Mouse (Mus musculus) heart, adult 2 months (tissue): ENCODE measurements around the gene Efna5. TPM values are rescaled to one million over a fixed set of nuclear protein-coding genes. Genes with fewer than 3 reads are reported as not detected.

ENCODE experiments used
- DNase-seq, 2 experiments: peaks; one replicate each; pipeline ENCODE4 v3.0.0; 2021
- H3K27ac ChIP-seq: fragments of 200-600 bp; 2 replicates; pipeline ENCODE4 v1.8.1; 2022
- H3K27me3 ChIP-seq: fragments of 200-500 bp; 2 replicates; pipeline ENCODE4 v1.6.1; 2012; ENCODE audit warnings: mild to moderate bottlenecking, low read length, inconsistent platforms, mixed read lengths; ENCODE audit not compliant: control insufficient read depth, insufficient read depth
- H3K36me3 ChIP-seq: fragments of 200-500 bp; 2 replicates; pipeline ENCODE4 v1.6.1; 2012; ENCODE audit warnings: low read length, inconsistent platforms; ENCODE audit not compliant: control insufficient read depth, insufficient read depth
- H3K4me1 ChIP-seq: fragments of 200-500 bp; 2 replicates; pipeline ENCODE4 v1.6.1; 2011; ENCODE audit warnings: low read length; ENCODE audit not compliant: control insufficient read depth, insufficient read depth
- H3K4me3 ChIP-seq: fragments of 200-600 bp; 2 replicates; pipeline ENCODE4 v1.8.1; 2022
- H3K79me2 ChIP-seq: fragments of 200-500 bp; replicated peaks from 2 replicates; pipeline ENCODE4 v1.6.1; 2012; ENCODE audit warnings: mild to moderate bottlenecking, inconsistent platforms, low read length, moderate library complexity, mixed read lengths; ENCODE audit not compliant: control insufficient read depth, insufficient read depth
- H3K9ac ChIP-seq: fragments of 200-500 bp; 2 replicates; pipeline ENCODE4 v1.6.1; 2012; ENCODE audit warnings: low read depth, mild to moderate bottlenecking, control low read depth, inconsistent platforms, low read length, mixed read lengths
- CTCF ChIP-seq: fragments of 200-600 bp; IDR thresholded peaks from 2 replicates; pipeline ENCODE4 v1.8.1; 2022; ENCODE audit warnings: antibody characterized with exemption, mild to moderate bottlenecking, moderate library complexity
- EP300 ChIP-seq: fragments of 200-500 bp; IDR thresholded peaks from 2 replicates; pipeline ENCODE4 v1.6.1; 2011; ENCODE audit warnings: low read depth, low read length, control low read depth; ENCODE audit not compliant: insufficient read depth
- POLR2A ChIP-seq: fragments of 200-500 bp; IDR thresholded peaks from 2 replicates; pipeline ENCODE4 v1.6.1; 2011; ENCODE audit warnings: mild to moderate bottlenecking, low read depth, low read length, control low read depth; ENCODE audit not compliant: insufficient read depth
- WGBS: fragments of 180-500 bp; shearing (Covaris S2); methylation state at CpG from one replicate; pipeline ENCODE4 v1.1.7; 2018; 5-methylcytosine and 5-hydroxymethylcytosine counted together
- intact Hi-C: fragments of 180-260 bp; cut with DNase I; formaldehyde crosslinking; loops from one replicate; pipeline ENCODE4 v1.15.1; 2025
- polyA plus RNA-seq: library from polyadenylated mRNA; depleted of rRNA; stranded (reverse); fragments of >200 nt; gene quantifications from 2 replicates; pipeline ENCODE4 v1.2.3, GENCODE M21; 2012
- total RNA-seq, 2 experiments: library from RNA; stranded (reverse); gene quantifications; 2 replicates each; pipeline ENCODE4 v1.2.3; 2021

Gene Efna5
- total and polyA plus RNA-seq, 3 experiments = 3.9 to 24.0 (median 17.5) TPM

DNA sequence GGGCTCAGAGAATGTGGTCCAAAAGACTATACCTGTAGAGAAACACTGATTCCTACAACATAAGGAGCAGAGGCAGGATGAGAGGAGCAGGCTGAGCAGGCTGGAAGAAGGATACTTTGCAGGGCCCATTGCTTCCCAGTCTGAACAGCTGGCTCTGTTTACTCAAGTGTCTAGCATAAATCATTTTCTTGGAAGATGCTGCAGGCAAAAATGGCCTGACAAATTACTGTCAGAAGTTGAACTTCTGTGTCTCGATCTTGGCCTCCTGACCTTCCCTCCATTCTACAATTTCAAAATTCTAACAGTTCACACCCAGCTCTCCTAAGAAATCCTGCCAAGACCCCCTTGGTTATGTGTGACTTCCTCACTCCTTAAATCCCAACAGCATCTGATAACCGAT, 105.1 kb downstream of the Efna5 start:
- TF ChIP-seq POLR2A (no peak), EP300 (no peak), CTCF (no peak)
- H3K4me1 ChIP-seq = no peaks in the 10 kb centered on the region; the same call in none of the 2 replicates
- intact Hi-C loops = no loop called here
- no peak overlapping the region for H3K4me3 ChIP-seq
- DNase-seq = no peak
- H3K79me2 ChIP-seq = no peaks in the 10 kb centered on the region
- H3K27ac ChIP-seq = no peak overlapping the region
- no peaks in the 10 kb centered on the region for H3K27me3 ChIP-seq
- WGBS = 68% methylated on average over 2 of the region's 2 CpGs
- H3K9ac ChIP-seq = no peak overlapping the region
- H3K36me3 ChIP-seq = no peaks in the 10 kb centered on the region

GRCm38 (mm10) chr17:62775401-62775800, 105.7 kb downstream of the Efna5 start:
- DNase-seq = no peak
- no peaks in the 10 kb centered on the region for H3K36me3 ChIP-seq
- 80% methylated on average over 5 of the region's 5 CpGs for WGBS
- TF ChIP-seq CTCF (no peak), EP300 (no peak), POLR2A (no peak)
- no peaks in the 10 kb centered on the region for H3K79me2 ChIP-seq
- H3K9ac ChIP-seq = no peak overlapping the region
- no peak overlapping the region for H3K27ac ChIP-seq
- intact Hi-C loops = no loop called here
- no peaks in the 10 kb centered on the region; the same call in none of the 2 replicates for H3K4me1 ChIP-seq
- no peaks in the 10 kb centered on the region for H3K27me3 ChIP-seq
- no peak overlapping the region for H3K4me3 ChIP-seq

DNA sequence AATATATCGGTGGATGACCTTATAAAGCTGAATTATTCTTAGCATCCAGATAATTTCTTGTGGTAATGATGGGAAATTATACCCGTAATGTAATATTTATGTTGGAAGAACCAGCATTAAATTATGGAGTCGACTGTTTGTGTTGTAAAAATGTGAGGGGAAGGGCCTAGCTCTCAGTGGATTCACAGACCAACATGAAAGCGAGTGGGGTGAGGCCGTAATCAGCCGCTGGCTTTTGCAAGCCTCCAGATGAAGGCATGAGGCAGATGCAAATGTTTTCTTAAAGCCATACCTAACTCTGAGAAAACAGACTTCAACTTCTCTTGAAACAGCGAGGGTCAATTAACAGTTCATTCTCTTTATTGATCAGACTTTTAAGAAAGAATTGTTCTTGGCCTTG, 106.4 kb downstream of the Efna5 start:
- Histone ChIP-seq H3K9ac (no peak overlapping the region), H3K27me3 (no peaks in the 10 kb centered on the region), H3K4me3 (no peak overlapping the region), H3K27ac (no peak overlapping the region), H3K36me3 (no peaks in the 10 kb centered on the region), H3K79me2 (no peaks in the 10 kb centered on the region), H3K4me1 (no peaks in the 10 kb centered on the region; the same call in none of the 2 replicates)
- WGBS = 87% methylated on average over 7 of the region's 7 CpGs
- intact Hi-C loops = no loop called here
- no peak for TF ChIP-seq POLR2A
- no peak for TF ChIP-seq CTCF
- no peak for TF ChIP-seq EP300
- DNase-seq = no peak

- no peak for DNase-seq
- no peaks in the 10 kb centered on the region for H3K36me3 ChIP-seq
- H3K27ac ChIP-seq = no peak overlapping the region
- H3K4me3 ChIP-seq = no peak overlapping the region
- no peaks in the 10 kb centered on the region for H3K4me1 ChIP-seq
- TF ChIP-seq CTCF = no peak
- no peak for TF ChIP-seq POLR2A
- TF ChIP-seq EP300 = no peak
- H3K9ac ChIP-seq = no peak overlapping the region
- intact Hi-C loops = no loop called here
- no peaks in the 10 kb centered on the region for H3K79me2 ChIP-seq
- 84% methylated on average over 4 of the region's 4 CpGs for WGBS
- no peaks in the 10 kb centered on the region for H3K27me3 ChIP-seq
These were observed 114.4 kb downstream of the Efna5 start for GRCm38 (mm10) chr17:62766705-62767104.

DNA sequence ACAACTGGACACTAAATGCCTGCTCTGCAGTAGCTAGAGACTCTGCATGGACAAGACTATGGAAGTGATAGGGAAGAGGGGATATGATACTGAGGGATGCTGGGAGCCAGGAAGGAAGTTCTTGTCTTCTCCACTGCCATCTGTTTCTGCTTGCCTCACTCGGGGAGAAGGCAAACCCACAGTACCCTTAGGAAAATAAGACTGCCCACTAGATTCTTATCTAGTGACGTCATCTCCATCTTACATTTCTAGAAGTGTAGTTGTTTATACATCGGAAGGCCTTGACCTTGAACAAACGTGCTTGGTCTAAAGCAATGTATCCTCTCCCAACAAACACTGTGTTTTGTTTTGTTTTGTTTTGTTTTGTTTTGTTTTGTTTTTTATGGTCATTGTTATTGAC, 116.0 kb downstream of the Efna5 start:
- no peak overlapping the region for H3K9ac ChIP-seq
- no peak overlapping the region for H3K27ac ChIP-seq
- DNase-seq = no peak
- TF ChIP-seq POLR2A = no peak
- no peak for TF ChIP-seq EP300
- no peak for TF ChIP-seq CTCF
- WGBS = 54% methylated on average over 4 of the region's 4 CpGs
- H3K27me3 ChIP-seq = no peaks in the 10 kb centered on the region
- no peaks in the 10 kb centered on the region for H3K79me2 ChIP-seq
- no peaks in the 10 kb centered on the region for H3K4me1 ChIP-seq
- no peak overlapping the region for H3K4me3 ChIP-seq
- intact Hi-C loops = no loop called here
- no peaks in the 10 kb centered on the region for H3K36me3 ChIP-seq

- DNase-seq = no peak
- H3K79me2 ChIP-seq = no peaks in the 10 kb centered on the region
- no peak for TF ChIP-seq EP300
- no peak for TF ChIP-seq CTCF
- no peak for TF ChIP-seq POLR2A
- 62% methylated on average over 3 of the region's 3 CpGs for WGBS
- H3K36me3 ChIP-seq = peaks cover 2% of the 10 kb centered on the region; the same call in 1 of the 2 replicates
- H3K27me3 ChIP-seq = no peaks in the 10 kb centered on the region
- H3K27ac ChIP-seq = peak overlapping the region; percentile 13; the same call in 1 of the 2 replicates
- no peak overlapping the region for H3K9ac ChIP-seq
- intact Hi-C loops = loop anchor here (5.0 kb wide), 1 partner anchor 70 kb away; no protein-coding TSS in a partner anchor
- peaks cover 4% of the 10 kb centered on the region; the same call in 1 of the 2 replicates for H3K4me1 ChIP-seq
- no peak overlapping the region for H3K4me3 ChIP-seq
These were observed 124.2 kb downstream of the Efna5 start for GRCm38 (mm10) chr17:62756951-62757350.
